Mouse (Mus musculus) yolk sac, embryonic 10.5 days (tissue): ENCODE results near the gene Txn1.

Experiments
- DNase-seq: peaks from one replicate; pipeline ENCODE4 v3.0.0-alpha.2; 2017; ENCODE audit warnings: low spot score

The Txn1 gene

DNA sequence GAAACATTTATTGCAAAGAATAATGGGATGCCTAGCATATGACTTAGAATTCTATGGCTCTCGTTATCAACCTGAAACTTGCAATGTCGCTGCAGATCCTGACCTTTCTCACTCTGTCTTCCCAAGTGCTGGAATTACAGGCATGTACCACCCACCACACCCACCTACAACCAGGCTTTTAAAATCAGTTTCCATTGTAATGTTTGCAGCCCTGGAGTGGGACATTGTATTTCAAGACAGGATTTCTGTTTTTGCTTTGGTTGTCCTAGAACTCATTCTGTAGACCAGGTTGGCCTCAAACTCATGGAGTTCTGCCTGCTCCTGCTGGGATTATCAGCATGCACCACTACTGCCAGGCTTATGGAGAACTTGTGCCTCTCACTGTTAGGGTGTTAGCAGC lies 13.3 kb downstream of the Txn1 start:
- DNase-seq = no peak

DNA sequence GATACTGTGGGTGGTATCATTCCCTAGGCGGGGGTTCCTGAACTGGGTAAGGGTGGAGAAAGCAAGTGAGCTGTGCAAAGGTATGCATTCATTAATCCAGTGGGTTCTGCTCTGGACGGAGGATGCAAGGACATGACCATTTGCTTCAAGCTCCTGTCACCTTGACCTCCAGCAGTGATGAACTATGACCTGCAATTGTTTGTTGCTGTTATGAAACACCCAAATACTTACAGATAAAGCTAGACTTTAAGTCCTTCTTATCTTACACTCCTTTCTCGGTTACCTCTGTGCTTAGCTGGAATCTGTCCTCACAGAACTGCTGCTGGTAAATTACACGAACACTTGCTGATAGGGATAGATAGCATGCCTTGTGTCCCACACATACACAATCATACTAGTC lies 15.6 kb downstream of the Txn1 start:
- no peak for DNase-seq

GRCm38 (mm10) chr4:57937292-57937691 lies 18.9 kb downstream of the Txn1 start:
- no peak for DNase-seq

GRCm38 (mm10) chr4:57934181-57934580 lies 22.0 kb downstream of the Txn1 start:
- DNase-seq = no peak

GRCm38 (mm10) chr4:57930559-57931170 lies 25.5 kb downstream of the Txn1 start:
- DNase-seq = no peak

DNA sequence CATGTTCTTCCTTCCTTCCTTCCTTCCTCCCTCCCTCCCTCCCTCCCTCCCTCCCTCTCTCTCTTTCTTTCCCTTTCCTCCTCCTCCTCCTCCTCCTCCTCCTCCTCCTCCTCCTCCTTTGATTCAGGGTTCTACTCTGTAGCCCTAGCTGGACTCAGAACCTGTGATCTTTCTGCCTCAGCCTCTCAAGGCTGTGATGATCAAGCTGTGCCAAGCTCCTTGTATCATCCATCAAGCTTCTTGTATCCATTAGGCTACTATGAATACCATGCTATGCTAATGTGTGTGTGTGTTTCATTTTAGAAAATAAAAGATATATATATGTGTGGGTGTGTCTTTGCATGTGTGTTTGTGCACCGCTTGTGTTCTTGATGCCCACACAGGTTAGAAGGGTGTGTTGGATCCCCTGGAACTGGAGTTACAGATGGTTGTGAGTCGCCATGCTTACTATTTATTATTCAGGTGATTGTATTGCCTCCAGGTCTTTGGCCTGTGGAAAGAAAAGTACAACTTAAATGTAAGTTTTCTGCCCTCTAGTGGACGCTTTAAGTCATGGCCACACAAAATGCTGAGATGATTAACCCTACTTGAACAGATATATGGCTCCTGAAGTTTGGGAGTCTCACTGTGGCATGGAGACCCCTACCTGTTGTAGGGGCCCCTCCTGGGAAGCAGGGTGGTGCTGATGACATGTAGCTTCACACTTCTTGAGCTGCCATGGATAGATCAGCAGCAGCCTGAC lies 28.6 kb downstream of the Txn1 start:
- no peak for DNase-seq

DNA sequence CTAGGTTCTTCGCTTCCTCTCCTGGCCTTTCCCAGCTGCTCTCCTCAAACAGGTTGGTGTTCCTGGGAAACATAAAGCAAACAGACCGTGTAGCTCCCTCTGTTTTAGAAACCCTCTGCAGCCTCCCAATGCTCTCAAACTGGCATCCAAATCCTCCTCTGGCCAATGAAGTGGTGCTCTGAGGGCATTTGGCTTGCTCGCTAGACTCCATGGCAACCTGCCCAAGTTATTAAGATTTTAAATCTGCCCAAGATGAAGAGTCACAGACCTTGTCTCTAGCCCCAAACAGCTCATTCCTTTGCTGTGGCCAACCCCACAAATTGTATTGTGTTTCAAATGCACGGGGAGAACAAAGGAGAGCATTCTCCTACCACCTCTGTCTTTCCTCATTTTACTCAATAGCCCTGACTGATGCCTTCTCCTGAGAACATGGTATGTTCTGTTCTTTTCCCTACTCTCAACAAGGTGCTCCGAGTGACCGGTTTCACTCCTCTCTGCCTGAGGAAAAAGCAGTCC lies 31.6 kb downstream of the Txn1 start:
- DNase-seq = no peak

GRCm38 (mm10) chr4:57922171-57922570 lies 34.0 kb downstream of the Txn1 start:
- DNase-seq = no peak

GRCm38 (mm10) chr4:57920522-57920921 lies 35.7 kb downstream of the Txn1 start:
- DNase-seq = no peak

- DNase-seq = no peak
These were observed 36.5 kb downstream of the Txn1 start for GRCm38 (mm10) chr4:57919494-57920423.

- no peak for DNase-seq
These were observed 39.5 kb downstream of the Txn1 start for GRCm38 (mm10) chr4:57916711-57917110.

DNA sequence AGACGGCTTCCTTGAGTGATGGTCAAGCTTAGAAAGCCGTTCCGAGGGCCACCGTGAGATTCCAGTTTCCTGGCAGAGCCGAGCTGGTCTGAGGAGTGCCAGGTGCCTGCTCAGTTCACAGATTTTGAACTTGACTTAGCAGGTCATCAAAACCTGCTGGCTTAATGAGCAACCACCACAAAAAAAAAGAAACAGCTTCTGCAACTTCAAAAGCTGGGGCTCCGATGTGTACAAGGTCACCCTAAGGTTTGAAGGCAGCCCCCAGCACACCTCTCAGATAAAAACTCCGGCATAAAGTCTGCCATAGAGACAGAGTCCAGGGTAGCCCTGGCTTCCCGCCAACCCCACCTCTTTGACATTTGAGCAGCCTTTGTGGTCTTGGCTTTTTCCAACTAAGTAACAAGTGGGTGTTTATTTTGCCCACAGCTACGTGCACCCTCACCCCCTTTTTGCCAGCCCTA lies 40.0 kb downstream of the Txn1 start, which contains the start of gene D630039A03Rik:
D630039A03Rik (minus strand) TSS at position 97 of the 461 bp plus-strand sequence.
- no peak for DNase-seq

DNA sequence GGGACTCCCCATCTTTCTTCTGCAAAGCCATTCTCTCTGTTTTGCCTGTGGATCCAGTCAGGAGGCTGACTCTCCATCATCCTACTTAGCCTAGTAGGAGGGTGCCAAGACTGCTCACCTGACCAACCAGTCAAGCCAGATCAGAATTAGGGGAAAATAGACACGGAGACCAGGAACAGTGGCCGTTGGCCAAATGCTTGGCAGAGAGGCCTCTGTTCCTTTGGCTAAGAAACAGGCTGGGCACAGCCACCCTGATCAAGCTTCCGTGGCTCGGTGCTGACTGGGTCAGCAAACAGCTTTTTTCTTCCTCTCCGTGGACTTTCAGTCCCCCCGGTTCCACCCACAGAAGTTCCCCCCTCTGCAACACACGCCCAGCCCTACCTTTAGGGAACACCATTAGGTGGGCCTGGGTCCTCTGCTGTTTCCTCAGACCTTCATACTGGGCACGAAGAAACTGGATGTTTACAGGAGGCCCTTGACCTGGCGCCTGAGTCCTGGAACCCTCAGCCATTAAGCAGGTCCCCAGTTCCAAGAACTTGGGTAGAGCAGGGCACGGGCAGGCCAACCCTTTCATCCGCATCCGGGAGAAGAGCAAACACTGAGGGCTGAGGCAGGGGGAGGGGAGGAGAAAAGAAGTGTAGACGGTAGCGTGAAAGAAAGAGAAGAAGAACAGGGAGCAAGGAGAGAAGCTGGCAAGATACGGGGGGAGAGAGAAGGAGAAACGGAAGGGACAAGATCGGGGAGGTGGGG lies 40.8 kb downstream of the Txn1 start:
- no peak for DNase-seq

DNA sequence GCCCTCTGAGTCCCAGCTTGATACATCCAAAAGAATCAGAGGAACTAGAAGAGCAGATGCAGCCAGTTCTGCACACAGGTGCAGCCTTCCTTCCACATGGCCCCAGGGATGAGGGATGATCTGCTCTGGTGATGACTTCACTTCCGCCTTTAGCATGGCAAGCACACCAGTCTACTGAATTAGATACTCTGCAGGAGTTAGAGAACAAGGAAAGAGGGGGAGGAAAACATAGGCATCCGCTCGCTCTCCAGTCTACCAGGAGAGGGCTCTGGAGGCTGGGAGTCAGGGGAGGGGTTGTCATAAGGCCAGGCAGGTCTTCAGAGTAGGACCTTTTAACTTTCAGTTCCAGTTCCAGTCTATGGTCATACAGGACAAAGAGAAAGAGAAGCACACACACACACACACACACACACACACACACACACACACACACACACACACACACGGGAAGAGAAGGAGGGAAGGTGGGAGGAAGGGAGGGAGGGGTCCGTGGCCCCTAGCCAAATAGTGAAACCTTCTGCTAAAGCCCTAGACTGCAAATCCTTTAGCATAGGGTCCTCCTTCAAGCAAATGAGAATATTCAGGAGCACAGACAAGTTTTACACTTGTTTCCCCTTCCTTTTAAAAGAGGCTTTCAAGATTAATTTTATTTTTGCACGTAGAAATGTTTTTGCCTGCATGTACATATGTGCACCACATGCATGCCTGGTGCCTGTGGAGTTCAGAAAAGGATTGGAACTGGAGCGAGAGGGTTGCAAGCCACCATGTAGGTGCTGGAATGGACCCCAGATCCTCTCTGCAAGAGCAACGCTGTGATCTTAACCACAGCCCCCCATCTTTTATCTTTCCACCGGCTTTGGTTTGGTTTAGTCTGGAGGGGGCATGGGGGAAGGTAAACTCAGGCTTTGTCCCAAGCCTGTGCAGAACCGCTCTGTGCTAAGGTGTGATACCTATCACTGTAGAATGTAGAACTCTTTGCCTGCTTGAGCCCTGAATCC lies 41.7 kb downstream of the Txn1 start:
- no peak for DNase-seq

GRCm38 (mm10) chr4:57913021-57913420 lies 43.2 kb downstream of the Txn1 start:
- no peak for DNase-seq

GRCm38 (mm10) chr4:57908860-57909259 lies 47.4 kb downstream of the Txn1 start:
- no peak for DNase-seq

DNA sequence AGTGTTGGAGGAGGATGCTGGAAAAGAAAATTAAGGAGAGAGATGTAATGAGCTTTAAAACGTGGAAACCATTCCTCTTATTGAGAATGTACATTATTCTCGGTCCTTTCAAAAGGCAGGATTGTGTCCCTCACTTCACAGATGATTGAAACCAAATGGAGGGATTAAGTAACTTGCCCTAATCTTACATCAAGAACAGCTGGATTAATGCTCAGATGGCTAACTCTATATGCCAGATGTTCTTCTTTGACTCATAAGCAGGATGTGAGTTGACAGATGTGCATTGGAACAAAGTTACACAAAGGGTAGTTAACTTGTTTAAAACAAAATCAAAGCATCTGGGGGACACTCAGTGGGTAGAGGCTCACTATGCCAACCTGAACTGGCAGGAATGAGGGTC lies 49.5 kb downstream of the Txn1 start:
- DNase-seq = no peak

- no peak for DNase-seq
These were observed 51.6 kb downstream of the Txn1 start for GRCm38 (mm10) chr4:57904638-57905037.

DNA sequence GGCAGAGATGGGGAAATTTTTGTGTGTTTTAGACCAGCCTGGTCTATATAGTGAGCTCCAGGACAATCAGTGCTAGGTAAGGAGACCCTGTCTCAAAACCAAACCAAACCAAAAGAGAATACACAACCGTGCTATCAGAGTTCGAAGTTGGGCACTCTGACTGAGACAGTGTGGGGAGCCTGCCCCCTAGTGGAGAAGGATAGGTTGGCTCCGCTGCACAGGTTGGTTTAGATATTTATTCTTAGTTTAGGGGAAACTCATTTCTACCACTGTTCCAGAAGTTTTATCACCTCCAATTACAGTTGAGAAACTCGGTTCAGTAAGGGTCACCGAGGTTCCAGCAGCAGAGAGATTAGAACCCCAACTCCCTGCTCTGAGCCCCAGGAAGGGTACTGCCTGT lies 52.0 kb downstream of the Txn1 start:
- peak; percentile 28 for DNase-seq

DNA sequence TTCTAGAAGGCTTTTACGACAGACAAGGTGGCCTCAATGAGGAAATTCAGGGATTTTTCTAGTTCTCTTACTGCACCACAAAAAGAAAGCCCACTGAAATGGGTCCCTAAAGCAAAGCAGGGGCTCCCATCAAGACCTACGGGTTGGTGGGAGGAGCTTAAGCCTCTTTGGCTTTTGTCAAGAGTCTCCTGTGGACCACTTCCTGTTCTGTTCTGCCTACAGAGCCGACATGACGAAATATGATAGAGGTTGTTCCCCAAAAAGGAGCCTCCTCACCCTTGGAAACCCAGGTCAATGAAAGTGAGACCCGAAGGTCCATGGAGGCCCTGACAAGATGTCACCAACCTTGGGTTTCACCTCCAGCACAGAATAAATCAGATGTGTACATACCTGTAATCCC lies 53.6 kb downstream of the Txn1 start:
- DNase-seq = no peak
